Mouse (Mus musculus) midbrain, embryonic 12.5 days (tissue): Measurements from ENCODE around the gene Gm42906. TPM values are rescaled to one million over a fixed set of nuclear protein-coding genes. Genes with fewer than 3 reads are reported as not detected.

ENCODE experiments used
- ATAC-seq: fragments of 200-750 bp; cut with Nextera tagmentation; 2 replicates; pipeline ENCODE4 v1.8.0; 2017; ENCODE audit warnings: low read depth, moderate TSS enrichment, moderate library complexity; ENCODE audit not compliant: low FRiP score
- H3K27ac ChIP-seq: fragments of 300-500 bp; sonication (generic); replicated peaks from 2 replicates; pipeline ENCODE4 v1.5.1; 2016; ENCODE audit warnings: mild to moderate bottlenecking
- H3K27me3 ChIP-seq: fragments of 300-500 bp; sonication (generic); 2 replicates; pipeline ENCODE4 v1.6.1; 2016; ENCODE audit warnings: mild to moderate bottlenecking
- H3K36me3 ChIP-seq: fragments of 300-500 bp; sonication (generic); 2 replicates; pipeline ENCODE4 v1.6.1; 2016
- H3K4me1 ChIP-seq: fragments of 300-500 bp; sonication (generic); 2 replicates; pipeline ENCODE4 v1.6.1; 2016
- H3K4me2 ChIP-seq: fragments of 300-500 bp; sonication (generic); replicated peaks from 2 replicates; pipeline ENCODE4 v1.6.1; 2016; ENCODE audit warnings: mild to moderate bottlenecking, moderate library complexity
- H3K4me3 ChIP-seq: fragments of 300-500 bp; sonication (generic); 2 replicates; pipeline ENCODE4 v1.5.1; 2016; ENCODE audit warnings: mild to moderate bottlenecking
- H3K9ac ChIP-seq: fragments of 300-500 bp; sonication (generic); replicated peaks from 2 replicates; pipeline ENCODE4 v1.6.1; 2016; ENCODE audit warnings: mild to moderate bottlenecking, moderate library complexity
- H3K9me3 ChIP-seq: fragments of 300-500 bp; sonication (generic); 2 replicates; pipeline ENCODE4 v1.6.1; 2016; ENCODE audit warnings: mild to moderate bottlenecking
- WGBS: fragments of 180-500 bp; shearing (Covaris S2); methylation state at CpG from one replicate; pipeline ENCODE4 v1.1.7; 2016; 5-methylcytosine and 5-hydroxymethylcytosine counted together
- polyA plus RNA-seq: library from polyadenylated mRNA; unstranded; fragments of >200 nt; fragmentation: Nextera tagmentation; extraction: Ambion mirVana; gene quantifications from 2 replicates; pipeline ENCODE4 v1.2.1, GENCODE M21; 2016

Gm42906 gene
- polyA plus RNA-seq, 1 experiment from 2014 or later = not detected

DNA sequence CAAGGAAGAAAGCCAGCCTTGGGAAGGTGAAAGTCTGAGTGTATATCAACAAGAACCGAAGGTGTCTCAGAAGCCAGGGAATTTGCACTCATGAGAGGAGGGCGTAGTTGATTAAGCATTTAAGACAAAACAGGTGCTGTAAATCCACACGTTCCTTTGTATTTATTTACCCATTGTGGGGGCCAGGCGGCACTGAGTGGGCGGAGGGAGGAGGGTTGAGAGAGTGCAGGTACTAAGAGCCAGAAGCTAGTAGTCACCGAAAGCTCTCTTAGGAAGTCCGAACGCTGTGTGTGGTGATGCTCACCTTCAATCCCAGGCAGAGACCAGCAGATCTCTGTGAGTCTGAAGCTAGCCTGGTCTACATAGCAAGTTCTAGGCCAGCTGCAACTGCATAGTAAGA lies 342.2 kb downstream of the Gm42906 start:
- Histone ChIP-seq H3K4me2 (no peak overlapping the region), H3K4me1 (no peaks in the 10 kb centered on the region), H3K36me3 (no peaks in the 10 kb centered on the region), H3K9me3 (no peaks in the 10 kb centered on the region), H3K4me3 (no peak overlapping the region), H3K9ac (no peak overlapping the region), H3K27ac (no peak overlapping the region), H3K27me3 (no peaks in the 10 kb centered on the region)
- ATAC-seq = no peak
- 82% methylated on average over 8 of the region's 8 CpGs for WGBS

DNA sequence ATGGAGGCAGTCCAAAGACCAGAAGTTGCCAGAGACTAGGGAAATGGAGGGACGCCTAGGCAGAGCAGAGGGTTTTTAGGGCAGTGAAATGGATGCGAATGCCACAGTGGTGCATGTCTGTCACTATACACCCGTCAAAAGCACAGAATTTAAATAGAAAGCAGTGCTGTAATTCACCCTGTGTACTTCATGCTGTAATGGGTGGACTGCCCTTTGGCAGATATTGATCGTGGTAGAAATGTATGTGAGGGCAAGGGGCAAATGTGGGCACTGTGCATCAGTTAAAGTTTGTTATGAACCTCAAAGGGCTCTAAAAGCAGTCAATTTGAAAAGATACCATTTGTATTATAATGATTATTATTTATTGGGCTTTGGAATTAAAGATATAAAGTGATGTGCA lies 347.7 kb downstream of the Gm42906 start:
- Histone ChIP-seq H3K4me3 (no peak overlapping the region), H3K4me2 (no peak overlapping the region), H3K27me3 (no peaks in the 10 kb centered on the region), H3K4me1 (no peaks in the 10 kb centered on the region), H3K36me3 (no peaks in the 10 kb centered on the region), H3K9me3 (peaks cover 1% of the 10 kb centered on the region; the same call in 1 of the 2 replicates), H3K9ac (no peak overlapping the region), H3K27ac (no peak overlapping the region)
- ATAC-seq = no peak
- 86% methylated on average over 4 of the region's 4 CpGs for WGBS

DNA sequence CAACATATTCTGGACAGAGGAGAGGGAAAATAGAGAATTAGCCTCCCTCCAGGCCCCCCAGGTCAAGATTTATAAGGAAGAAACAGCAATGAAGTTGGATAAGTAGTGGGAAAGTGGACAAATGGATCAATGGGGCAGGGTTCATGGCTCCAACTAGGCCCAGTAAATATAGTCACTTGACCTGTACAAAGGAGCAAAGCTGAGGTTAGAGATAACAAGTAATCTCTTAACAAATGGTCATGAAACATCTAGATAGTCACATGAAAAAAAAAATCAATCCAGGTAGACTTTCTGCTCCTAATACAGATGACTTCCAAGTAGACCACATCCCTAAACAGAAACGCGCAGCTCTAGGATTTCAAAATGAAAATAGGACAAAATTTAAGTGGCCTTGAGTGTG lies 350.0 kb downstream of the Gm42906 start:
- no peak overlapping the region for H3K9ac ChIP-seq
- no peak overlapping the region for H3K4me3 ChIP-seq
- H3K36me3 ChIP-seq = no peaks in the 10 kb centered on the region
- no peaks in the 10 kb centered on the region for H3K4me1 ChIP-seq
- ATAC-seq = no peak
- peaks cover 3% of the 10 kb centered on the region; the same call in 1 of the 2 replicates for H3K9me3 ChIP-seq
- 96% methylated on average over 2 of the region's 2 CpGs for WGBS
- no peak overlapping the region for H3K4me2 ChIP-seq
- no peaks in the 10 kb centered on the region for H3K27me3 ChIP-seq
- H3K27ac ChIP-seq = no peak overlapping the region

DNA sequence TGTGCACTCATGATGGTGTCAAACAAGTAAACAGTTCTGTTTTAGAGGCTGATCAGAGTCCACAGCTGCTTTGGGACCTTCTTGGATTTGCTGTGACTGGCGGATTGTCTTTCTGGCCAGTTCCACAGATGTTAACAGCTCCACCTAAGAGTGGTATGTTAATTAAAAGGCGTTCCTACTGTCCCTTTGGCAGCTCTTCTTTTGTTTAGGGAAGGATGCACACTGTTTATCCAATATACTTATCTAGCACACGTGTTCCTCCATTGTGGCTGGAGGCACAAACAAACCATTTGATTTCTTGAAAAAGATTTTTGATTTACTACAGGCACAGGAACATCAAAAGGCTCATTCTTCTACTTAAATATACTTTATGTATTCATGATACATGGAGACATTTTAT lies 351.0 kb downstream of the Gm42906 start:
- peaks cover 3% of the 10 kb centered on the region; the same call in 1 of the 2 replicates for H3K9me3 ChIP-seq
- H3K4me3 ChIP-seq = no peak overlapping the region
- whole genome bisulfite sequencing = 68% methylated on average over 3 of the region's 3 CpGs
- no peak overlapping the region for H3K4me2 ChIP-seq
- H3K4me1 ChIP-seq = no peaks in the 10 kb centered on the region
- H3K36me3 ChIP-seq = no peaks in the 10 kb centered on the region
- no peak for ATAC-seq
- H3K27ac ChIP-seq = 0 out of 2 replicates have a peak overlapping the region, but pooled peaks have one; percentile 12
- no peaks in the 10 kb centered on the region for H3K27me3 ChIP-seq
- no peak overlapping the region for H3K9ac ChIP-seq

DNA sequence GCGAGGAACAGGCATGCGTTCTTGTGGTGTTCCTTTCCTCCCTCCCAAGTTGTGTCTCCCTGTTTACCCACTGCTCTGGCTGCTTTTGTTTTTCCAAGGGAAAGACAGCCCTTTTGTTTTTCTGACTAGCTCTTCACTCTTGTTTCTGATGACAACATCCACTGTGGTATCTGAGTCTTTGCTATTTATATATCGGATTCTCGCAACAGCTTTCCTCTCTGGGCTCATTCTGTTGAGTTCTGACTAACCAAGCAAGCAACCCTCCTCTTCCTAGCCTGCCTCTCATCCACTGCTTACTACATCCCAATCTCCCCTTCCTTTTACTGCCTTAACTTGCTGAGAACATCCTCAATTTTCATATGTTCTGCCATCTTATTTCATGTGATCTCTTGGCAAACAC lies 353.7 kb downstream of the Gm42906 start:
- H3K36me3 ChIP-seq = no peaks in the 10 kb centered on the region
- no peak overlapping the region for H3K27ac ChIP-seq
- H3K4me2 ChIP-seq = no peak overlapping the region
- no peak overlapping the region for H3K4me3 ChIP-seq
- no peak overlapping the region for H3K9ac ChIP-seq
- ATAC-seq = no peak
- no peaks in the 10 kb centered on the region for H3K27me3 ChIP-seq
- peaks cover 3% of the 10 kb centered on the region; the same call in 1 of the 2 replicates for H3K9me3 ChIP-seq
- 89% methylated on average over 4 of the region's 4 CpGs for WGBS
- H3K4me1 ChIP-seq = no peaks in the 10 kb centered on the region

DNA sequence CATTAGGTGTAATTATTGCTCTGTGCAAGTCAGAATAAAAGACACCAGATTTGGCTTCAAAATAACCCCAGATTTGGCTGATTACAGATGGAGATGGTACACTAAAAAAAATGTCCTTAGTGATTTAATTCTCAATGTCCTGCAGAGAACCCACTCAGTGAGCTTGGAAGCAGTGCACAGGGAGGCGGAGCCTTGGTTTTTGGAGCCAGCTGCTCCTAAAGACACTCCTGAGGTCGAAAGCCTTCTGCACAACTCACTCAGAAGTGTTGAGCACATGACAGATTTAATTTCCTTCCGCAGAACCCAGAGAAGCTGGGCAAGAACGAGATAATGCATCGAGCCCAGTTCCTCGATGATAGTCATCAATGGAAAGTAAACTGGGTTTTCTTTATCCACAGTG lies 356.5 kb downstream of the Gm42906 start:
- no peaks in the 10 kb centered on the region for H3K36me3 ChIP-seq
- H3K4me2 ChIP-seq = no peak overlapping the region
- no peak overlapping the region for H3K27ac ChIP-seq
- peaks cover 3% of the 10 kb centered on the region; the same call in 1 of the 2 replicates for H3K9me3 ChIP-seq
- no peak for ATAC-seq
- WGBS = 82% methylated on average over 6 of the region's 6 CpGs
- H3K4me1 ChIP-seq = no peaks in the 10 kb centered on the region
- no peak overlapping the region for H3K9ac ChIP-seq
- no peaks in the 10 kb centered on the region for H3K27me3 ChIP-seq
- no peak overlapping the region for H3K4me3 ChIP-seq

DNA sequence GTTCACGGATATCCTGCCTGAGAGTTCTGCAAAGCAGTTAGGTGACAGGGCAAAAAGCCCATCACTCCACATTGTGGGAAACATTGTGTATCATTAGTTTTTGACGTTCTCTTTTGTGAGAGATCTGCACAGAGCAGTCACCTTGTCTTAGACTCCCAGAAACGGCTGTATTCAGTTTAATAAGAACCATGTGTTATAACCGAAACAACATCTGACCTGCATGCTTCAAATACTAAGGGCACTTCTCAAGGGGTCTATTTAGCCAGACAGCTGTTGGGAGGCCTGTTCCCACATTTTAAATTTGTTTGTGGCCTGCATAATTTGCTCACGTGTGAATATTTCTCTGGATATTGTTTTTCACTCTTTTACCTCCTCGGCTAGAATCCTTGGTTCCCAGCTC lies 357.1 kb downstream of the Gm42906 start:
- no peak overlapping the region for H3K9ac ChIP-seq
- WGBS = 73% methylated on average over 6 of the region's 6 CpGs
- H3K4me3 ChIP-seq = no peak overlapping the region

DNA sequence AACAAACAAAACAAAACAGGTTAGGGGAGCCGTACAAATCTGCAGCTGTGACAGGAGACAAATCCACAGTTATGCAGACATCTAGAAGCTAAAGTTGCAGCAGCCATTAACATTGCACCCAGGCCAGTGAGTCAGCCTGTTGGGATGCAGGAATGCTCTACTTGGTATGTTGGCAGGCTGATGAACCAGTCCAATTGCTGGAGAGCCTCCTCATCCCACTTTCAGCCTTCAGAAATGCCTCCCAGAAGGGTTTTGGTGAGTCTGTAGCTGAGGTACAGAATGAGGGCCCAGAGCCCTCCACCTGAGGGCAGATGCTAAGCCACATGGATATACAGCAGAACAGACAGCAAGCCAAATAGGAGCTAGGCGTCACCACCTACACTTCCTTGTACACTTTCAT lies 358.4 kb downstream of the Gm42906 start:
- Histone ChIP-seq H3K9ac (no peak overlapping the region), H3K36me3 (no peaks in the 10 kb centered on the region), H3K9me3 (no peaks in the 10 kb centered on the region), H3K27ac (no peak overlapping the region), H3K4me2 (no peak overlapping the region), H3K4me1 (no peaks in the 10 kb centered on the region), H3K4me3 (no peak overlapping the region), H3K27me3 (no peaks in the 10 kb centered on the region)
- no peak for ATAC-seq
- 92% methylated on average over 2 of the region's 2 CpGs for WGBS

More for the DNA sequence above, 357.1 kb downstream of the Gm42906 start:
- no peak for ATAC-seq
- Histone ChIP-seq H3K4me2 (no peak overlapping the region), H3K36me3 (no peaks in the 10 kb centered on the region), H3K27ac (no peak overlapping the region), H3K9me3 (peaks cover 3% of the 10 kb centered on the region; the same call in 1 of the 2 replicates), H3K27me3 (no peaks in the 10 kb centered on the region), H3K4me1 (no peaks in the 10 kb centered on the region)

DNA sequence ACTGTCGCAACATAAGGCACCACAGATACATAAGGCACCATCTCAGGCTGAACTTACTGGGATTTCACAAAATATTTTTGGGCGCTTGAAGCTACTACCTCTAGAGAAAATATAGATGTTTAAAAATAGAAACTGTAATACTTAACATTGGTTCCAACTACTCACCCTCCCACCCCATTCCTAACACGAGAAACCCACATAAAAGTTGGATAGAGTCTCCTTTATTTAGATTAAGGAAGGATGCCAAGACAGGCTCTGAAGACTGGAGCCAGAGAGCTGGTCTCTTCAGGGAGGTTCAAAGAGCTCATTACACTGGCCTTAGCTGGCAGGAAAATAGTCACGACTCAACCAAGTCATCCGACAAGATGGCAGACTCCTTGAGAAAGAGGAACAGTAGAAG lies 361.9 kb downstream of the Gm42906 start:
- Histone ChIP-seq H3K9me3 (no peaks in the 10 kb centered on the region), H3K4me1 (no peaks in the 10 kb centered on the region), H3K4me3 (no peak overlapping the region), H3K27ac (no peak overlapping the region), H3K4me2 (no peak overlapping the region), H3K36me3 (no peaks in the 10 kb centered on the region), H3K27me3 (no peaks in the 10 kb centered on the region), H3K9ac (no peak overlapping the region)
- no peak for ATAC-seq
- 84% methylated on average over 5 of the region's 5 CpGs for WGBS

DNA sequence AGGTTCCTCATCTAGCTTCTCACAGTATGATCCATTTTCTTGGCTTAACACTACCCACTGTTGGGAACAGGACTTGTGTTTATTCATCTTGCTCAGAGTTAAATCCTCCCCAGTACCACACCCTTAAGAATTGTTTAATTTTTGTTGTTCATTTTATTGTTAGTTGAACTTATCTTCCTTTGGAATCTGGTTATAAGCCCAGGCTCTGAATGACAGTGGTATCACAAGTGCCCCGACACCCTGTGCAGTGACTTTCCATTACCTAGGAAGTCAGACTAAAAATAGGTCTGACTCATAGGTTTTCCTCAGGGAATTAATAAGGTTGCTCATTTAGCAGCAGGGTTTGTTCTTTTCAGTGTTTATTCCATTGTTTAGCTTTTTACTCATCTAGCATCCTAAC lies 362.7 kb downstream of the Gm42906 start:
- Histone ChIP-seq H3K27ac (no peak overlapping the region), H3K36me3 (no peaks in the 10 kb centered on the region), H3K4me2 (no peak overlapping the region), H3K4me1 (0 out of 2 replicates have a peak, but pooled peaks cover 3% of the 10 kb centered on the region), H3K9me3 (no peaks in the 10 kb centered on the region), H3K9ac (no peak overlapping the region), H3K27me3 (no peaks in the 10 kb centered on the region), H3K4me3 (no peak overlapping the region)
- 81% methylated on average over 1 of the region's 1 CpGs for WGBS
- ATAC-seq = no peak

DNA sequence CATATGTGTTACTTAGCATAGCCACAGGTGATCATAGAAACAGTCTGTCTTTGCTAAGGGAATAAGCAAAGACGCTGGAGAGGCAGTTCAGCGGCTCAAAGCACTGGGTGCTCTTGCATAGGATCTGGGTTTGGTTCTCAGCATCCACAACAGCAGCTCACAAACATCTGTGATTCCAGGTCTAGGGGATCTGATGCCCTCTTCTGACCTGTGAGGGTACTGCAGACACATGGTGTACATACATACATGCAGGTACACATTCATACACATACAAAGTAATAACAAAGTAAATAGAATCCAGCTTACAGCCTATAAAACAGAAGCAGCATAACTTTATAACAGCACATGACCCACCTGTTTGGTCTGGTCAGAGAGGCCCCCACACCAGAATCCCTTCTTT lies 366.0 kb downstream of the Gm42906 start:
- Histone ChIP-seq H3K4me3 (no peak overlapping the region), H3K27ac (no peak overlapping the region), H3K4me2 (no peak overlapping the region), H3K9me3 (no peaks in the 10 kb centered on the region), H3K9ac (no peak overlapping the region), H3K36me3 (no peaks in the 10 kb centered on the region), H3K4me1 (0 out of 2 replicates have a peak, but pooled peaks cover 3% of the 10 kb centered on the region), H3K27me3 (no peaks in the 10 kb centered on the region)
- ATAC-seq = no peak
- 95% methylated on average over 2 of the region's 2 CpGs for WGBS

DNA sequence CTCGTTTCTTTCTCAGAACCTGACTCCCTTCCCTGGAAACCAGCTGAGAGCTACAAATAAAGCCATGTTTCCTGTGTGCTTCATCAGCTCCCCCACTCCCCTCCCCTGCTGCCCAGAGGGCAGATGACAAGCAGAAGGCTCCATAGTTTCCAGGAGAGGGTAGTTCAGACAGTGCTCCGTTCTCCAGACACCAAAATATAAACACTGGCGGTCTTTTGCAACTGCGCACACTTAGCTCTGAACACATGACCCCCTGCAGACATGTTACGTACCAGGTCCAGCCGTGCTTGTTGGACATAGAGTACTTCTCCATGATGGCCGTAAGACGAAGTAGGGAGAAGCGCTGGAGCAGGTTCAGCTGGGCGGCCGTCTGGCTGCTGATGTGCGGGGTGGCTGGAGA lies 367.5 kb downstream of the Gm42906 start:
- 85% methylated on average over 12 of the region's 12 CpGs for WGBS
- Histone ChIP-seq H3K27me3 (no peaks in the 10 kb centered on the region), H3K4me1 (0 out of 2 replicates have a peak, but pooled peaks cover 3% of the 10 kb centered on the region), H3K27ac (no peak overlapping the region), H3K4me2 (no peak overlapping the region), H3K9ac (no peak overlapping the region), H3K36me3 (no peaks in the 10 kb centered on the region), H3K4me3 (no peak overlapping the region), H3K9me3 (no peaks in the 10 kb centered on the region)
- ATAC-seq = no peak

DNA sequence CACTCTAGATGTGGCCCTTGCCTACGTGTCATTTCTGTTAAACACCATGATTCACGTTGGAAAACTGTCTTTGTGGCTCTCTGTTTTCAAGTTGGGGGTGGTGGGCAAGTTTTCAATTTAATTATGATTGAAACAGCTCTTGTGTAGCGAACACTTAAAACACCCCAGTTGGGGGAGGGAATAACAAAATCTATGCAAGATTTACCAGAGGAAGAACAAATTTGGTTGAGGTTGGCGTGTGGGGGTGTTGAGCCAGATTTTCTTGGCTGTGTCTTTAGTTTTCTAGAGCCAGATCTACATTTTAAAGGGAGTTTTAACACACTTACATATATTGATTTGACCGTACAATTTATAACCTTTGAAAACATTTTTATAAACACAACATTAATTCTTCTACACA lies 368.2 kb downstream of the Gm42906 start:
- ATAC-seq = no peak
- no peak overlapping the region for H3K9ac ChIP-seq
- H3K9me3 ChIP-seq = no peaks in the 10 kb centered on the region
- 88% methylated on average over 5 of the region's 5 CpGs for WGBS
- no peak overlapping the region for H3K27ac ChIP-seq
- H3K36me3 ChIP-seq = no peaks in the 10 kb centered on the region
- H3K4me1 ChIP-seq = peaks cover 4% of the 10 kb centered on the region; the same call in 1 of the 2 replicates
- H3K27me3 ChIP-seq = no peaks in the 10 kb centered on the region
- no peak overlapping the region for H3K4me2 ChIP-seq
- H3K4me3 ChIP-seq = no peak overlapping the region
